Mouse (Mus musculus): Measurements from ENCODE around the gene Pcnx3. TPM values are rescaled to one million over a fixed set of nuclear protein-coding genes. Genes with fewer than 3 reads are reported as not detected.

Gene Pcnx3
- 9.1 and 10.1 TPM in 2 replicates for polyA plus RNA-seq (2015; fragmentation: Nextera tagmentation; extraction: Ambion mirVana)

DNA sequence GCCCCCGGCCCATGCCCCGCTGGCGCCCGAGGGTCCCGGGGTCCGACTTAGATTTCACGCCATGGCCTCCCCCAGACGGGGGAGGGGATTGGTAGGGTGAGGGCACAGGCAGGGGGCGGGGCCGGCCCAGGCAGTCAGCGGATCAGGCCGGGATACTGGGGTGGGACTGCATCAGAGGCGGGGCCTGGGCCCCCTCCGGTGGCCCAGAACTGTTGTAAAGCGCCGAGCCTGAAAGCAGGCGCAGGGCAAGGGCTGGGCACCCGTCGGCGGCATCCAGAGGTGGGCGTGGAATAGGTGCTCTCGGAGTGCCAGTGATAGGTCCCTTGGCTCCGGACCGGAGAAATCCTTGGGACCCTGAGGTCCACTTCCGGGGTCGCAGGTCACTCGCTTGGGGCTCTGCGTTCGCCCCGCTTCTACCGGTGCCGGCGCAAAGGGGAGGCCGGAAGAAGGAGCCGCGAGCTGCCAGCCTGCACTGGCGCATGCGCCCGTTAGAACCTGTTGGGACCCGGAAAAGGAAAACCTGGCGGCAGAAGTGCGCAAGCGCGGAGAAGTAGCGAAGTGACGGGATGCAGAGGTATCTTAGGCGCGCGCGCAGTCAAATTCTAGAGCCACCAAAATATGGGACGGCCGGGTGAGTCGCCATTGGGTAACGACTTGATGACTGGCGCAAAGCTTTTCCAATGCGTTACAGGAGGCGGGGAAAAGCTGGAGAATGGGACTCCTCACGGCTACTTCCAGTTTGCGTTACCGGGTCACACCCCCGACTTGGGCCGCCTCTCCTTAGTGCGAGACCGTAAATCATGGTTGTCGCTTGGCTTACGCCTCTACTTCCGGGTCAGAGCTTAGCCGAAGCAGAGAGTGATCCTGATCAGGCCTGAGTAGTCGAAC lies at the start of gene Pcnx3, which contains the start of gene Map3k11:
Gene Pcnx3 (minus strand): TSS at position 709 of the 888 bp plus-strand sequence.
Gene Map3k11 (plus strand): TSS at position 543 of the 888 bp plus-strand sequence.
- peaks cover 70% of the 10 kb centered on the region for H3K4me1 ChIP-seq (replicated peaks)
- no peaks in the 10 kb centered on the region for H3K27me3 ChIP-seq
- peaks cover 66% of the 10 kb centered on the region for H3K36me3 ChIP-seq
- WGBS (ENCODE audit: insufficient replicate concordance) = under 1% methylated on average over 69 of the region's 69 CpGs
- DNase-seq (peak; percentile 95), ATAC-seq (ENCODE audit: low read depth) (peak; percentile 79)
- H3K9ac ChIP-seq = peak within 1 kb of the TSS; percentile 94
- H3K4me2 ChIP-seq = peak within 1 kb of the TSS; percentile 99
- peak within 1 kb of the TSS; percentile 93 for H3K27ac ChIP-seq
- H3K4me3 ChIP-seq (replicated peaks) = peak within 1 kb of the TSS; percentile 79
- no peaks in the 10 kb centered on the region for H3K9me3 ChIP-seq (replicated peaks)

DNA sequence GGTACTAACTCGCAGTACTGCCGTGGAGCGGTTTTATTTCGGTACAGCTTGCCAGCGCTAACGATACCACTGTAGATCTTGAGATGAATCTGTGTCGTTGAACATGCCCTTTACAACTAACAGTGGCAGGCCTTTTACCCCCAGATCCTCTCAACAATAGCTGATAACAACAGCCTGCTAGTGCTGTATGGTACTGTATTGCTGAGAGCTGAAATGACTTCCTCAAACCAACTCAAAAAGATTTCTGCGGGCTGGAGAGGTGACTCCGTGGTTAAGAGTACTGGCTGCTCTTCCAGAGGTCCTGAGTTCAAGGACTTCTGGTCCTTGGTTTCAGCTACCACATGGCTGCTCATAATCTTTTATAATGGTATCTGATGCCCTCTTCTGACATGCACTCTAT lies 45.6 kb upstream of the Pcnx3 start:
- peaks cover 48% of the 10 kb centered on the region for H3K27me3 ChIP-seq
- H3K4me1 ChIP-seq (replicated peaks) = peaks cover 28% of the 10 kb centered on the region
- ATAC-seq (ENCODE audit: low read depth) (no peak), DNase-seq (no peak)
- no peak overlapping the region for H3K27ac ChIP-seq
- peaks cover 7% of the 10 kb centered on the region for H3K36me3 ChIP-seq
- H3K9me3 ChIP-seq (replicated peaks) = no peaks in the 10 kb centered on the region
- 64% methylated on average over 9 of the region's 9 CpGs for WGBS (ENCODE audit: insufficient replicate concordance)
- no peak overlapping the region for H3K4me2 ChIP-seq
- no peak overlapping the region for H3K4me3 ChIP-seq (replicated peaks)
- no peak overlapping the region; the same call in 1 of the 2 replicates for H3K9ac ChIP-seq

DNA sequence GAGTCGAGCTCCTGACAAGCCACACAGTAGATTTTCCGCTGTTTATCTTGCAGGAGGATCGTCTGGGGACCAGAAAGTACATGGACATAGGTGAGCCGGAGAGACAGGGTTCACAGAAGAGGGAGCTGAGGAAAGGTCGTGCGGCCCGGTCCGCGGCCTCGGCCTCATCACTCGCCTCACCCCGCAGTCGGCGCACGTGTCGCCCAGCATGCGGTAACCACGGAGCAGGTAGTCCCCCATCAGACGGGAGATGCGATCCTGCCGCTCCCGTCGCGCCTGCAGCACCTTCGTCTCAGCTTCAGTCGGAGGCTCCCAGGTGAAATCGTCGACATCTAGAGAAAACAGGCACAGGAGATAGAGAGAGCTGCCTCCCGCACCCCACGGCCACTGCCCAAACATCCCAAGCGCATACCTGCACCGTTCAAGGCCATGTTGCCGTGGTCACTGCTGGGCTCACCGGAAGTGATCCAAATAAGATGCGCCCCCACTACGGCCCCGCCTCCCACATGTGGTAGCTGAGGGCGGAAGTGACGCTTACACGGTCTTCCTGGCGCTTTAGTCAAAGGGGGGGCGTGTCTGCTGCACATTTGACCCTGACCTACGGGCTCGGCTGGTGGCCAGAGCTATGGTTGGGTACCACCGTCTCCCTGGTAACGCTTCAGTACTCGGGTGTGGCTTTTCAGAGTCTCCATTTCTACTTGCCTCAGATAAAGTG lies 42.7 kb upstream of the Pcnx3 start:
- Histone ChIP-seq H3K27me3 (peaks cover 25% of the 10 kb centered on the region), H3K9me3 (replicated peaks) (no peaks in the 10 kb centered on the region), H3K4me3 (replicated peaks) (peak overlapping the region; percentile 99), H3K4me1 (replicated peaks) (peaks cover 55% of the 10 kb centered on the region), H3K27ac (peak overlapping the region; percentile 71), H3K9ac (peak overlapping the region; percentile 100), H3K4me2 (peak overlapping the region; percentile 91), H3K36me3 (peaks cover 12% of the 10 kb centered on the region)
- peak; percentile 41 for ATAC-seq (ENCODE audit: low read depth)
- 1% methylated on average over 47 of the region's 47 CpGs for WGBS (ENCODE audit: insufficient replicate concordance)
- peak; percentile 87 for DNase-seq

DNA sequence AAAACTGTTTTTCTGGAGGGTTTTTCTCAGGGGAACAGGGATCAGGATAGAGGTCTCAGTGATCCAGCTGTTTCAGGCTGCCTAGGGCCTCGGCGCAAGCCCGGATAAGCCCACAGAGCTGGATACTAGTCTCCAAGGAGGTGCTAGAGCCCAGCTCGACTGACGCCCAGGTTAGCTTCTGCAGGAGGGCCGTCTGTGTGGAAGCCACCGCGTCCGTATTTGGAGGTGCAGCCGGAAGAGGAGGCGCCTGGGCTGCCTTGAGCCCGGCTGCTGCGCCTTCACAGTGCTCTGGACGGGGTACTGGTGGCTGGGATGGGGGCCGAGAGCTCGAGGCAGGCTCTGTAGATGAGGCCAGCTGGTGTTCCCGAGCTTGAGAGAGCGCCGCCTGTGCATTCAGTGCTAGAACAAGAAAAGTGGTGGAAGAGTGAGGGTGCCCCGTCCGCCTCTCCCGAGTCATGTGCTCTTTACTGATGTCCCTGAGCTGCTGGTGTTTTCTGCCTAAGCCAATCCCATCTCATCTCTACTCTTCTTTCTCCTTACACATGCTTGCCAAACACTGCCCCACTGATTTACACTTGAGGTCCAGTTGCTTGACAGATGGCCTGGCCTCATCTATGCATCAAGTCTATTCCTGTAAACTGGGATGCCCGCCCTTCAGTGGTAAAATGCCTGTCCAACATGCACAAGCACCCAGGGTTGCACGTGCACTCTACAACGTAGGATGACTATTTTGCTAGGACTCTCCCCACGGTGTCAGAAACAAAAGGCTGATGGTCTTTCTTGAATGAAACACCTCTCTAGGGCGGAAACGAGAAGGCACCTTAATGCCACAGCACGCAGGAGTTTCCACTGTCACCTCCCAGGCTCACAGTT lies 41.8 kb upstream of the Pcnx3 start:
- H3K27ac ChIP-seq = peak overlapping the region; percentile 99
- DNase-seq = no peak
- 73% methylated on average over 29 of the region's 29 CpGs for WGBS (ENCODE audit: insufficient replicate concordance)
- H3K4me3 ChIP-seq (replicated peaks) = peak overlapping the region; percentile 99
- H3K27me3 ChIP-seq = peaks cover 18% of the 10 kb centered on the region
- H3K4me2 ChIP-seq = peak overlapping the region; percentile 91
- peaks cover 12% of the 10 kb centered on the region for H3K36me3 ChIP-seq
- ATAC-seq (ENCODE audit: low read depth) = no peak
- no peaks in the 10 kb centered on the region for H3K9me3 ChIP-seq (replicated peaks)
- peaks cover 57% of the 10 kb centered on the region for H3K4me1 ChIP-seq (replicated peaks)
- peak overlapping the region; percentile 100 for H3K9ac ChIP-seq

DNA sequence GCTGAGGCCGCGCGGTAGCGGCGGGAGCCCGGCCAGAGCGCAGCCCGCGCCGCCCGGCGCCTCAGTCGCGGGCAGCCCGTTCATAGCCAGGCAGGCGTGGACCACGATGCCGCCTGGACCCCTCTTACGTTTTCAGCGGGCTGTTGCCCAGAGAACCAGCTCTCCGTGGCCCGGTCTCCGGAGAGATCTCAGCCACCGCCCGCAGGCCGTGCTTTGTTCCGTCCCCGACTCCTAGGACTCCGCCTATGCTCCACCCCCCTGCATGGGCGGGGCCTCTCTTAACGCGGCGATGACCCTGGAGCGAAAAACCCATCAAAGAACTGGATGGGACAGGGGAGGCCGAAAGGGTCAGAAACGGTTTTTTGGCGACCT lies 40.7 kb upstream of the Pcnx3 start, which contains the start of gene Fam89b:
Gene Fam89b (minus strand): TSS at position 210 of the 372 bp plus-strand sequence.
- Histone ChIP-seq H3K4me3 (replicated peaks) (peak within 1 kb of the TSS; percentile 99), H3K27me3 (peaks cover 7% of the 10 kb centered on the region), H3K36me3 (peaks cover 12% of the 10 kb centered on the region), H3K4me1 (replicated peaks) (peaks cover 63% of the 10 kb centered on the region), H3K9me3 (replicated peaks) (no peaks in the 10 kb centered on the region), H3K27ac (peak within 1 kb of the TSS; percentile 99), H3K4me2 (peak within 1 kb of the TSS; percentile 91), H3K9ac (peak within 1 kb of the TSS; percentile 100)
- WGBS (ENCODE audit: insufficient replicate concordance) = under 1% methylated on average over 37 of the region's 37 CpGs
- DNase-seq (peak; percentile 87), ATAC-seq (ENCODE audit: low read depth) (peak; percentile 55)

DNA sequence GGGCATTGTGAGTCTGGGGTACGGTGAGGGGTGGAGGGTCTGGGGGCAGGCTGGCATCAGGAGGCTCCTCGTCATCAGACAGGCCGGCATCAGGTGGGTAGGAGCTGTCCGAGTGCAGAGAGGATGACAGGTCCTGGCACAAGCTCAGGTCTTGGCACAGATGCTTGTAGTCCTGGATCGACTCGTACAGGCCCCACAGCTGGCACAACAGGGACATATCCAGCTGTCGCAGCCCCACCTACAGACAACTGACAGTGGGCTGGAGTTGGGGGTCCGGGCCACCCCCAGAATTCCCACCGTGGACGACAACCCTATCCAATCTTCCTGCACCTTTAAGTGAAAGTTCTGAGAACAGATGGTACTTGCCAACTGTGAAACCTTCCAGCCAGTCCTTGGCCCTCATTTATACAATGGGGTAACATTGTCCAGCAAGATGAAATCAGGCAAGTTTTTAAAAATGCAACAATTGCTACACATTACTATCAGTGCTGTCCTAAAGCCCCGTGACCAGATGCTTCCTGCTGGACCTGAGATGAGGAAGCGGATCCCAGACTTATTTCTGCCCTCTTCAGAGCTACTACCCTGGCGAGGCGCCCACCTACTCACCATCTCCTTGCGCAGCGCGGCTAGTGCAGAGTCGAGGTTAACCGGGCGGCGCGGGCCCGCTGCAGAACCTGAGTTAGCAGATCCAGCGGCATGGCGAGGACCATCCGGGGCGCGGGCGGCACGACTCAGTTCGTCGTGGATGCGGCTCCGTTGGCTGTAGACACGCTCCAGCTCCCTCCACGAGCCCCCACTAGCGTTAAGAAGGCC lies 40.1 kb upstream of the Pcnx3 start:
- WGBS (ENCODE audit: insufficient replicate concordance) = 11% methylated on average over 37 of the region's 37 CpGs
- Histone ChIP-seq H3K4me2 (peak overlapping the region; percentile 91), H3K27me3 (peaks cover 3% of the 10 kb centered on the region), H3K4me1 (replicated peaks) (peaks cover 69% of the 10 kb centered on the region), H3K4me3 (replicated peaks) (peak overlapping the region; percentile 99), H3K9ac (peak overlapping the region; percentile 100), H3K36me3 (peaks cover 18% of the 10 kb centered on the region), H3K9me3 (replicated peaks) (no peaks in the 10 kb centered on the region), H3K27ac (peak overlapping the region; percentile 99)
- DNase-seq (no peak), ATAC-seq (ENCODE audit: low read depth) (no peak)

DNA sequence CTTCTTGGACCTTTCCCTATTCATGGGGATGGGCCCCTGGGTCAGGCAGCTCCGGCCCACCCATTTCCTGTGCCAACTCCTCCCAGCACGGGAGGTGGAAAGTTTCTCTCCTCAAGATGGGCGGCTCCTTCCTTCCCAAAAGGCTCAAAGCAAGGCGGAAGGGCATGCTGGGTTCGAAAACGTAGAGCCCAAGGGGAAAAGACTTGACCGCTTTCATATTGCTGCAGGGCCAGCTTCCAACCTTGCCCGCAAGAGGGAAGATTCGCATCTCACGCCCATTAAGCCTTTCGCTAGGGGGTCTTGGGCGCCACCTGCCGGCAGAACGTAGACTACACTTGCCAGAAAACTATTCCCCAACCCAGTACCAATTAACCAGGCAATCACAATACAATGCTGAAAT lies 39.0 kb upstream of the Pcnx3 start:
- Histone ChIP-seq H3K4me2 (peak overlapping the region; percentile 91), H3K9me3 (replicated peaks) (no peaks in the 10 kb centered on the region), H3K27ac (peak overlapping the region; percentile 99), H3K4me1 (replicated peaks) (peaks cover 80% of the 10 kb centered on the region), H3K27me3 (no peaks in the 10 kb centered on the region), H3K9ac (peak overlapping the region; percentile 100), H3K36me3 (peaks cover 29% of the 10 kb centered on the region), H3K4me3 (replicated peaks) (peak overlapping the region; percentile 99)
- no peak for ATAC-seq (ENCODE audit: low read depth)
- DNase-seq = peak; percentile 81
- 2% methylated on average over 14 of the region's 14 CpGs for WGBS (ENCODE audit: insufficient replicate concordance)

DNA sequence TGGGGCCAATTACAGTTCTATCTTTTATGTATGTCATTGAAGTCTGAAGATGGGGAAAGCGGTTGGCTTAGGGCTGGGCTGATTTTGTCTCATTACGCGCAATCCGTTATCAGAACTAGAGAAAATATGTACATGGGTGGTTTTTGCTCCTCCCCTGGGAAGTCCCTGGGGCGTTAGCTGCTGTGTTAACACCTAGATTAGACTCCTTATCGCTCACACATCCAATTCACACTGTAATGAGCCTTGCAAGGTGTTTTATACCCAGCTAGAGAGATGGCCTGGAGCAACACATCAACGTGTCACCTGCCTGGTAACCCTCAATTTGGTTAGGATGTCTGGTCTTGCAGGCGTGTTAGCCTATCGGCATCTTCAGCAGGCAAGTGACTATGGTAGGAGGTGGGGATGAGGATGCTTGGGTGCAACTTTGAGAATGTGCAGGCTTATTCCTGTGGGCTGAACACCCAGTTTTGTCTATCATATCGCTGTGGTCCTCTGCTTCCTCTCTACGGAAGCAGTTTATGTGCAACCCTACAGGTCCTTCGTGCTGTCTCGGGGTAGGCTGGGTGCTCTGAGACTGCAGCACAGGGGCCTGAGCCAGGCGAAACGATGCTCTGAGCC lies 38.4 kb upstream of the Pcnx3 start:
- Histone ChIP-seq H3K27me3 (no peaks in the 10 kb centered on the region), H3K4me1 (replicated peaks) (peaks cover 84% of the 10 kb centered on the region), H3K9ac (peak overlapping the region; percentile 100), H3K27ac (peak overlapping the region; percentile 99), H3K36me3 (peaks cover 36% of the 10 kb centered on the region), H3K4me3 (replicated peaks) (peak overlapping the region; percentile 99), H3K4me2 (peak overlapping the region; percentile 91), H3K9me3 (replicated peaks) (no peaks in the 10 kb centered on the region)
- ATAC-seq (ENCODE audit: low read depth) (peak; percentile 62), DNase-seq (peak; percentile 80)
- WGBS (ENCODE audit: insufficient replicate concordance) = 12% methylated on average over 15 of the region's 15 CpGs

DNA sequence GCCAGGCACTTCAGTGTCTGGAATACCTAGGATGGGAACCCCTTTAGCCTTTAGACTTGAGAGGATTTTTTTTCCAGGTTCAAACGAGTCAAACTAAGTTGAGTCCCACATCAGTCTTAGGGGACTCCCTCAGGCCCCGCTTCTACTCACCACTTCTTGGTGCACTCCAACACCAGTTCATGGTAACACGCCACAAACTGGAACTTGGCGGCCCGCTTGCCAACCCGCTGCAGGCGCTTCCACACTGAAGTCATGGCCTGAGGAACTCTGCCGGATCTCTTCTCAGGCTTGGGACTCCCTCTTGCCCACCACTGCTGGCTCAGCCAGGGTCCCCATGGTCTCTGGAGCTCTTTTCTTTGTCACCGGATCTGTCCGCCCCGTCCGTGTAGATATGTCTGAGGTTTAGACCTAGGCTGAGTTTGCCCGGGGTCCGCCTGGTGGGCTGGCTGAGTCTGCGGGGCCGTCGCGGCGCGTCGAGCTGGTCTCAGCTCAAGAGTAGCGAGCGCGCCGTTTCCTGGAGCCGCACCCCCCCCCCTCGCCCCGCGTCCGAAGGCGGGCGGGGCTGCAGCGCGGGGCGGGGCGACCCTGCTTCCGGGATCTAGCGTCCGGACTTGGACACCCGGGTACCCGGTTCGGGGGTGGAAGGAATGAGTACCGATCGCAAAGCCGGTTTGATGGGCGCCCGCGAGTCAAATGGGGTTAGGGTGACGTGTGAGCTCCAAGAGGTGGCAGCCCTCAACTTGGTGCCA lies 37.2 kb upstream of the Pcnx3 start, which contains the start of gene Ehbp1l1:
Gene Ehbp1l1 (minus strand): TSS at position 551 of the 749 bp plus-strand sequence.
- H3K9me3 ChIP-seq (replicated peaks) = no peaks in the 10 kb centered on the region
- H3K27me3 ChIP-seq = no peaks in the 10 kb centered on the region
- ATAC-seq (ENCODE audit: low read depth) (peak; percentile 25), DNase-seq (peak; percentile 64)
- H3K9ac ChIP-seq = peak within 1 kb of the TSS; percentile 100
- H3K36me3 ChIP-seq = peaks cover 47% of the 10 kb centered on the region
- H3K4me3 ChIP-seq (replicated peaks) = peak within 1 kb of the TSS; percentile 99
- 2% methylated on average over 49 of the region's 49 CpGs for WGBS (ENCODE audit: insufficient replicate concordance)
- peak within 1 kb of the TSS; percentile 99 for H3K27ac ChIP-seq
- H3K4me1 ChIP-seq (replicated peaks) = peaks cover 84% of the 10 kb centered on the region
- peak within 1 kb of the TSS; percentile 91 for H3K4me2 ChIP-seq
